Mouse (Mus musculus): ENCODE measurements around the gene Exoc7. TPM values are rescaled to one million over a fixed set of nuclear protein-coding genes. Genes with fewer than 3 reads are reported as not detected.

Gene Exoc7
- polyA plus RNA-seq, 1 experiment = 61.2 TPM

DNA sequence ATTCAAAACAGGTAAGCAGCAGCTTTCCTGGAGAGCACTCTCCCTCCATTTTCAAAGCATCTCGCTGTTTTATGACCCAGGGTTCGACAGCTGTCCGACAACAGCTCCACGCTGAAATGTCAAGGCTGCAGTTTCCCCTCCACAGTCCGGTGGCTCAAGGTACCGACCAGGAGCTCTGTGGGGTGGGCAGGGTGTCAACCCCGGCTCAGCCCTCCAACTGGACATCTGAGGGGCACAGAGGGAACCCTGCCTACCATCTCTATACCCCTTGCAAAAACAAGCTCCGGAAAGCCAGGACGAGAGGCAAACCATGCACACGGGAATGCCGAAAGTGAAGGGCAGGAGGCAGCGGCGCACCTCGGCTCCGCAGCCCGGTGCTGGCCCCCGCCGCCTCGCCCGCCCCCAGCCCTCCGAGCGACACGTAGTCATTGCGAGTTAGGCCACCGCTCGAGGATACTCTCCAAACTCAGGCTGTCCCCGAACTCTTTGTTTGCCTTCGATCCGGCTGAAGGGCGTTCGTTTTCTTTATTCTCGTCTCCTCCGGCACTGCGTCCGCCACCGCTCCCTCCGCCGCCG lies 33.5 kb downstream of the Exoc7 start:
- Histone ChIP-seq H3K27ac (replicated peaks; ENCODE audit: low read depth, low read length) (peak overlapping the region; percentile 45), H3K4me3 (ENCODE audit: insufficient read depth, low read depth, low read length) (peak overlapping the region; percentile 65), H3K4me1 (ENCODE audit: control insufficient read depth, insufficient read depth, insufficient read length, low read length) (0 out of 2 replicates have a peak, but pooled peaks cover 3% of the 10 kb centered on the region)

DNA sequence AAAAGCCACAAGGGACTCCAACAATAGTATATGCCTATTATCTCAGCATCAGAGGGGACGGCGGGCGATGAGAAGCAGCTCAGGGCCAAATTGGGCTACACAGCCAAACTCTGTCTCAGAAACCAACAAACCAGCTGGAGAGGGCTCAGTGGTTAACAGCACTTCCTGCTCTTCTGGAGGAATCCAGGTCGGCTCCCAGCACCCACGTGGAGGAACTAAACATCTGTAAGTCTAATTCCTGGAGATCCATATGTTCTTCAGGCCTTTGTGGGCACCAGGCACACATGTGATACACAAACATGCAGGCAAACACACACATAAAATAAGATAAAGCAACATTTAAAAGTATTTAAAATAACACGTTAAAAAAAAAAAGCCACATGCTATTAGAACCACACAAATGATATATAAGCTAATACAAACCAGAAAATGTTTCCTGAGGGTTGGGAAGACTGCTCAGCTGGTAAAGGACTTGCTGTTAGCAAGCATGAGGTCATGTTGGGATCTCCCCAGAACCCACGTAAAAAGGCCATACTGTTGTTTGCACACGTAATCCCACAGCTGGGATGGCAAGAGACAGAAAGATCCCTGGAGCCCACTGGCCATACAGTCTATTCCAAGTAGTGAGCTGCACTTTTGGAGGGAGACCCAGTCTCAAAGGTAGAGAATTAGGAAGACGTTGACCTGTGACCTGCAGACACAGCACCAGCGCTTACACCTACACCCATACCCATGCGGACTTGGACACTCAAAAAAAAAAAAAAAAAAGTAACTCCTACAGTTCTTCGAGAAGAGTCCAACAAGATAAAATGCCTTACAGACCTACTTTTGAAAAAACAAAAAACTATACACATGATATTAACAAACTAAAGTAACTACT lies 34.2 kb downstream of the Exoc7 start:
- Histone ChIP-seq H3K27ac (replicated peaks; ENCODE audit: low read depth, low read length) (no peak overlapping the region), H3K4me3 (ENCODE audit: insufficient read depth, low read depth, low read length) (peak overlapping the region; percentile 65), H3K4me1 (ENCODE audit: control insufficient read depth, insufficient read depth, insufficient read length, low read length) (0 out of 2 replicates have a peak, but pooled peaks cover 3% of the 10 kb centered on the region)

DNA sequence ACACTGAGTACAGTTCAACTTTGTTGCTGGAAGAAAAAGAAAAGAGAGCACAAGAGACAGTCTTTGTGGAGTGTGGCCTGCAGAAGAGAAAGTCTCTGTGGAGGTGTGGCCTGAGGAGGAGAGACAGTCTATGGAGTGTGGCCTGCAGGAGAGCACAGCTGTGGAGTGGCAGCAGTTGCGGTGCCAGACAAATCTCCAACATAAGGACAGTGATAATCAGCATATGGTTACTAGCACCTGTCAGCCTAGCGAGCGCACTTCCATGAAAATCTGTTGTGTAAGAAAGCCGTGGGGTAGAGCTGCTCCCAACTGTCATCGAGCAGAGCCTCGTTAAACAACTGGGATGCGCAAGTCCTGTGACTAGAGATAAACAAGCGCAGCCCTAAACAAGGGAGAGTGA lies 37.5 kb downstream of the Exoc7 start:
- no peak overlapping the region for H3K4me3 ChIP-seq (ENCODE audit: insufficient read depth, low read depth, low read length)
- no peak overlapping the region for H3K27ac ChIP-seq (replicated peaks; ENCODE audit: low read depth, low read length)
- 0 out of 2 replicates have a peak, but pooled peaks cover 3% of the 10 kb centered on the region for H3K4me1 ChIP-seq (ENCODE audit: control insufficient read depth, insufficient read depth, insufficient read length, low read length)

DNA sequence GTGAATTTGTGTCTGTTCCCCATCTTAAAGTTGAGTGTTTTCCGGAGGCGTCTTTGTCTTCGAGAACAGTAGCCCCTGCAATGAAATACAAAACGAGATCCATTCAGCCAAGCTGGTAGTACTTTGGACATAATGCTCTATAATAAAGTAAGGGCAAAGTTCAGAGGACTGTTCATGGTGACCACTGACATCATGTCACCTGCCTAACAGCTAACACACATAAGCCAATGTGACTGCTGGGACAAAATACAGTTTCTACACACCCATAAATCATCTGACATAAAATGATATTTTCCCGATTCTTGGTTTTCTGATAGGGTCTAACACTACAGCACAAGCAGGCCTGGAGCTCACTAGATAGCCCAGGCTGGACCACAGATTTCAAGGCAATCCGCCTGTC lies 38.7 kb downstream of the Exoc7 start:
- 0 out of 2 replicates have a peak, but pooled peaks cover 3% of the 10 kb centered on the region for H3K4me1 ChIP-seq (ENCODE audit: control insufficient read depth, insufficient read depth, insufficient read length, low read length)
- H3K27ac ChIP-seq (replicated peaks; ENCODE audit: low read depth, low read length) = no peak overlapping the region
- no peak overlapping the region for H3K4me3 ChIP-seq (ENCODE audit: insufficient read depth, low read depth, low read length)

DNA sequence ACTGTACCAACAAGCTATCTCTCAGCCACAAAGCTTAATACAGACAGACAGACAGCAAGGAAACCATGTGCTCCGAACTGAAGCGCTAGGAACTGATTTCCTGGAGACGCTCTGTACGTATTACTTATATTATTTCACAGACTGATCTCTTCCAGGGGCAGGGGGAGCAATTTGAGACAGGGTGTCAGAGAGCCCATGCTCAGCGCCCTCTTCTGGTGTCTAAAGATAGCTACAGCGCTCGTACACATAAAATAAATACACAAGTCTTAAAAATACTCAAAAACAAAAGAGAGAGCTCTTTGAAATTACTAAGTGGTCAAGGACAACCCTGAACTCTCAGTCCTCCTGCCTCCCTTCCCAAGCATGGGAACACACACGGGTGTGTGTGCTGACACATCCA lies 39.4 kb downstream of the Exoc7 start:
- H3K4me3 ChIP-seq (ENCODE audit: insufficient read depth, low read depth, low read length) = no peak overlapping the region
- H3K27ac ChIP-seq (replicated peaks; ENCODE audit: low read depth, low read length) = no peak overlapping the region
- 0 out of 2 replicates have a peak, but pooled peaks cover 2% of the 10 kb centered on the region for H3K4me1 ChIP-seq (ENCODE audit: control insufficient read depth, insufficient read depth, insufficient read length, low read length)

DNA sequence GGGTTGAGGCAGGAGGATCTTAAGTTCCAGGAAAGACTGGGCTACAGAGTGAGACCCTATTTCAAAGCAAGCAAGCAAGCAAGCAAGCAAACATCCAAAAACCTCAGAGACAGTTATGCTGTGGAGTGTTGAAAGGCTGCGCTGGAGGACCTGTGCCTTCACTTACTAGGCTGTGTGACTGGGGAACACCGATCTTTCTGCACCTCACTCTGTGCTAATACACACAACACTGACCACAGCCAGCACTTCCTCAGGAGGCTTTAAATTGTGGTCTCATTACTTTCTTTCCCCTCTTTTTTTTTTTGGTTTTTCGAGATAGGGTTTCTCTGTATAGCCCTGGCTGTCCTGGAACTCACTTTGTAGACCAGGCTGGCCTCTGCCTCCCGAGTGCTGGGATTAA lies 41.2 kb downstream of the Exoc7 start:
- Histone ChIP-seq H3K27ac (replicated peaks; ENCODE audit: low read depth, low read length) (no peak overlapping the region), H3K4me3 (ENCODE audit: insufficient read depth, low read depth, low read length) (no peak overlapping the region), H3K4me1 (ENCODE audit: control insufficient read depth, insufficient read depth, insufficient read length, low read length) (no peaks in the 10 kb centered on the region)

DNA sequence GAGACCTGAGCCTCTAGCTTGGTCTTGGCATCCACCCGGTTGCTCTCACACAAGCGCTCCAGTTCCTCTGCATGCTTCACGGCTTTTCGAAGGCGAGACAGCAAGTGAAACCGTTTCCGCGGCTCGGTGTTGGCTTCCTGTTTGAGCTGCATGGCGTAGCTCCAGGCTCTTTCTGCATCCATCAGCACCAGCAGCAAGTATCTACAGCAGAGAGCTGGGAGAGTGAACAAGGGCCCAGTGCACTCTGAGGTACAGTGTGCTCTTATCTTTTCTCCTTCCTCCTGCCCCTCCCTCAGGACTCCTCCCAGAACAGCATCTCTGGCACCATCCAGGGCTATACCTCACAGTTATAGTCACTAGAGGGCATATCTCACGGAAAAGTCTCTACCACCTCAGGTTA lies 41.7 kb downstream of the Exoc7 start:
- Histone ChIP-seq H3K4me3 (ENCODE audit: insufficient read depth, low read depth, low read length) (no peak overlapping the region), H3K4me1 (ENCODE audit: control insufficient read depth, insufficient read depth, insufficient read length, low read length) (no peaks in the 10 kb centered on the region), H3K27ac (replicated peaks; ENCODE audit: low read depth, low read length) (no peak overlapping the region)

DNA sequence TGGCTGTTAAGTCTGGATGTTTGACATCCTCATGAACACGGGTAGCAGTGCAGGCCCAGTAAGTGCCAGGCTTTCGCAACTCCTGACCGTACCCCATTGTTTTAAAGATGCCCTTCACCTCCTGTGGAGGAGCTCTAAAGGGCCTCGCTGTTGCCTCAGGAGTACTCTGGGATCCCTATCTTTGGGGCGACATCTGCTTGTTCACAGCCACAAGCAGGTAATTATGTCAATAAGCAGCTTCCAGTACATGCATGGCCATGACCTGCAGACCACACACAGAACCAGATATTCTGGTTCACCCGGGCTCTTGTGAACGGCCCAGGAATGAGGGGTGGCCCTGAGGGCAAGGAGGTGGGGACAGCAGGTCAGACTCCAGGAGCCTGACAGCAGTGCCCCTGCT lies 46.8 kb downstream of the Exoc7 start:
- Histone ChIP-seq H3K4me1 (ENCODE audit: control insufficient read depth, insufficient read depth, insufficient read length, low read length) (no peaks in the 10 kb centered on the region), H3K4me3 (ENCODE audit: insufficient read depth, low read depth, low read length) (no peak overlapping the region), H3K27ac (replicated peaks; ENCODE audit: low read depth, low read length) (no peak overlapping the region)

DNA sequence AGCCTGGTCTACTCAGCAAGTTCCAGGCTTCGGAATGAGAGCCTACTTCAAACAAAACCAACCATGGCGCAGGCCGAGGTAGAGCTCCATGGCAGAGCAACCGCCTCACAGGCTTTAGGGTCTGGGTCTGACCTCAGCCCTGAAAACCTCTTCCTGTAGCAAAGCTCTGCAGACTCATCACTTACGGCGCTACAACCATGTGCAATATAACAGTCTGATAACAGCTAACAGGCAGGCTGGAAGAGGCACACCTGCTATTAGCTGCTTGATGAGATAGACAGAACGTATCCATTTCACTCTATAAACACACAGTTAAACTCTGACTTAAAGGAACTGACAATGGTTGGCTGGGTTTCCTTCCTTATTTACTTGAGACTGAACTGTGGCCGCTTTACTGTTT lies 47.6 kb downstream of the Exoc7 start:
- H3K4me1 ChIP-seq (ENCODE audit: control insufficient read depth, insufficient read depth, insufficient read length, low read length) = no peaks in the 10 kb centered on the region
- H3K4me3 ChIP-seq (ENCODE audit: insufficient read depth, low read depth, low read length) = no peak overlapping the region
- H3K27ac ChIP-seq (replicated peaks; ENCODE audit: low read depth, low read length) = no peak overlapping the region

DNA sequence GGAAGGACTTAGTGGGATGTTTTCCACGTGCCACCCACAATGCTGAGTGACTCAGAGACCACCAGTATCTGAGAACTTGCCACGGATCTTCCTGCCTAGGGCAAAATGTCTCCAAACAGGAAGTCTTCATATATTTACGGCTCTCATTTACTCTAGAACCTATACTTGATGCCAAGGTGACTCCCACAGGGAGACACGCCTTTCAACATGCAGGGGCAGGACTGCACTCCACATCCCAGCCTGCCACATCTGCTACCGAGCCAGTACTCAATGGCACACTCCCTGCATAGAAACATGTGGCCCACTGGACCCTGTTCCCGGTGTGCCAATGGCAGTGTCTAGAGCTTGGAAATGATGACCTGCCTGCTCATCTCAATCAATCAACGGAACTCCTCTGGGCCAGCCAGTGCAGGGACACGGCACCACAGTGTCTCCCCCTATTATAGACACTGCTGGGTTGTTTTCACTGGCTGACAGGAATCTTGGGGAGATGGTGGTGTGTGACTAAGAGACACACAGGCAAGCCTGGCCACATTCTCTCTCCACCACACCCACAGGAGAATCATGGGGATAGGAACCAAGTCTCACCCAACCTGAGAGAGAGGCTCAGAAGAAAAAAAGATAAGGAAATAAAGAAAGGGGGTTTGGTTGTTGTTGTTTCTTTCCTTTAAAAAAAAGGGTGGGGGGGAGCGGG lies 50.9 kb downstream of the Exoc7 start:
- Histone ChIP-seq H3K27ac (replicated peaks; ENCODE audit: low read depth, low read length) (no peak overlapping the region), H3K4me3 (ENCODE audit: insufficient read depth, low read depth, low read length) (no peak overlapping the region), H3K4me1 (ENCODE audit: control insufficient read depth, insufficient read depth, insufficient read length, low read length) (no peaks in the 10 kb centered on the region)

DNA sequence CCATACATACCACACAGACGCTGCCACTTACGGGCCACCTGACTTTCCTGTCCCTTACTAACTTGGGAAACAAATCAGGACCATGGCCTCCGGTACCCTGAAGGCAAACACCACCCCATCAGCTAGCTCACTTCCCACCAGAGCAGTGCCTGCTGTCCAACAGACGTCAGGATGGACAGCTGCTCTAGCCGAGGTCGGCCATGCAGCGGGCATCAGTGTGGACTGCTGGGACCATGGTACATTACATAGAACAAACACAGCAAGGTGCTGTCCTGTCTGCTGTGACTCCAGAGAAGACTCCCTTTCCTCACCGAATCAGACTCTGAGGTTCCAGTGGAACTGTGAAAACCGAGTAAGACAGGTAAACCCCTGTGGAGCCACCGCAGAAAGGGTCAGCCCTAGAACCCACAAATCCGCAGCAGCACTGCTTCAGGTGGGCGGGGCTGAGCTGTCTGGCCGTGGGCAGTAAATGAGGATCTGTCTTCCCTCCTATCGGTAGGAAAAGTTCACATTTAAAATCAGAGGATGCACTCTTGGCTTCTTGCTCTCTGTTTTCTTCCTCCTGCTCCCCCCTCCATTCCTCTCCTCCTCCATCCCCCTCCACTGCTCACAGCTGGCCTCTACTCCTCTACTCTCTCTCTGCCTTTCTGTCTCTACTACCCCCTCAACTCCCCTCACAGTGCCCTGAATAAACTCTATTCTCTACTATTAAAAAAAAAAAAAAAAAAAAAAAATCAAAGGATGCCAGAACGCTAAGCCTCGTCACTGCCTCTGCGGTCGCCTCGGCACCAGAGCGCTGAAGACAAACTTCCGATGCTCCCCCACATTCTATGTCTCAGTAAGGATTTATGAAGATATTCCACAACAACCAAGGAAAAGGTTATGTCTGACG lies 51.7 kb downstream of the Exoc7 start:
- Histone ChIP-seq H3K27ac (replicated peaks; ENCODE audit: low read depth, low read length) (no peak overlapping the region), H3K4me3 (ENCODE audit: insufficient read depth, low read depth, low read length) (no peak overlapping the region)

DNA sequence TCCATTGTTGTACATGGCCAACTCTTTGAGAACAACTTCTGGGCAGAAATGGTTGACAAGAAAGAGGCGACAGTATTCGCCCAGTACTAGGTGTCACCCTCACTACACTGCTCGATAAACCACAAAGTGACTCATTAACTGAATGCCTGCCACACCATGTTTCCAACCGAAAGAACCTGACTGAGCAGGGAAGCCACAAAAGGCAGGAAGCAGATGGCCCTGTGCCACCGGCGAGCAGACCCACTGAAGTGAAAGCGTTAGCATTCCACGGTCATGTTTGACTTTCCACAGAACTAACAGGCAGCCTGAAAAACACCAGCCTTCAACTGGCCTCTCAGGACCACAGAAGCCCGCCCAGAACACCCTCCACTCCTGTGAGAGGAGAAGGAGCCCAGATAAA lies 52.4 kb downstream of the Exoc7 start:
- Histone ChIP-seq H3K27ac (replicated peaks; ENCODE audit: low read depth, low read length) (no peak overlapping the region), H3K4me3 (ENCODE audit: insufficient read depth, low read depth, low read length) (no peak overlapping the region), H3K4me1 (ENCODE audit: control insufficient read depth, insufficient read depth, insufficient read length, low read length) (no peaks in the 10 kb centered on the region)

More for the DNA sequence above, 51.7 kb downstream of the Exoc7 start:
- no peaks in the 10 kb centered on the region for H3K4me1 ChIP-seq (ENCODE audit: control insufficient read depth, insufficient read depth, insufficient read length, low read length)

DNA sequence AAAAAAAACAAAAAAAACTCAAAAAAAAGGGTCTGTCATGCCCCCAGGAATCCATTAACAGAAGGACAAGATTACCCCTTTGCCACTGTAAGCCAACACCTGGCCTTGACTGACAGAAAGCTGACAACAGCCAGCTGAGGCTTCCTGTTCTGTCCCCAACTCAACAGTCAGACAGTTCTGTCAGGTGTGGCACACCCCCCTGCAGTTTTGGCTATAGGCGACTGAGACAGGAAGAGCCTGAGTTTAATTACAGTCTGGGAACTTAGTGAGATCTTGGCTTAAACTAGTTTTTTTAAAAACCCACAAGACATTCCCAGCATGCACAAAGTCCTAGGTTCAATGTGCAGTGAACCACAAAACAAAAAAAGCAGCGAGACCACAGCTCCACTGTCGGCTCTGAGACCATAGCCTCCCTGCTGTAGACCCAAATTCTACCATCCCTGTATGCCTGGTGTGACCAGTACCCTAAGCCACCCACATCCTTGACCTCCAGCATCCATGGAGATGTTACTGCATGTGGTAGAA lies 53.9 kb downstream of the Exoc7 start:
- no peak overlapping the region for H3K27ac ChIP-seq (replicated peaks; ENCODE audit: low read depth, low read length)
- no peaks in the 10 kb centered on the region for H3K4me1 ChIP-seq (ENCODE audit: control insufficient read depth, insufficient read depth, insufficient read length, low read length)
- H3K4me3 ChIP-seq (ENCODE audit: insufficient read depth, low read depth, low read length) = no peak overlapping the region

DNA sequence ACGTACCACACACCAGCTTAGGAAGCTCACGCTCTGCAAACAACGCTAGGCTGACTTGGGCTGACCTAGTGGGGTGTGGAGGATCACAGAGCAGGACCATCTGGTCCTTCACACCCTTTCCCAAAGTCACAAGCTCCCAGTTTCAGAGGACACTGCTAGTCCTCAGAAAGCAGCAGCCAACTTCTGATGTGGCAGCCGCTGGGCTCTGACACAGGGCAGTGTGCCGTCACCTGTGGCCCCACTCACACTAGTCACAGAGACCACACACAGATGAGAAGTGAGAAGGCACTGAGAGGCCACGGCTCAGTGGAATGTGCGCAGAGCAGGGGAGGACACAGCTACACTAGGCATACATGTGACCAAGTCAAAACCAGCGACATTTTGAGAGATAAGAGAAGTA lies 56.1 kb downstream of the Exoc7 start:
- Histone ChIP-seq H3K4me1 (ENCODE audit: control insufficient read depth, insufficient read depth, insufficient read length, low read length) (no peaks in the 10 kb centered on the region), H3K27ac (replicated peaks; ENCODE audit: low read depth, low read length) (no peak overlapping the region), H3K4me3 (ENCODE audit: insufficient read depth, low read depth, low read length) (no peak overlapping the region)
